Mouse (Mus musculus): ENCODE measurements around the gene Pfkfb4. TPM values are rescaled to one million over a fixed set of nuclear protein-coding genes. Genes with fewer than 3 reads are reported as not detected.
A peak's percentile ranks its signal among the peaks of the same experiment; 100 is the strongest.

Pfkfb4 gene
- polyA plus RNA-seq (2012; rRNA removed) = 49.4 and 59.8 TPM in 2 replicates

- peak; percentile 93 for DNase-seq
- WGBS = 2% methylated on average over 31 of the region's 31 CpGs
- TF ChIP-seq POLR2A (IDR thresholded peaks at IDR 0.05; ENCODE audit: borderline replicate concordance, extremely low read depth, low read depth, low read length) (peak; percentile 92), CTCF (IDR thresholded peaks at IDR 0.05; ENCODE audit: insufficient read depth, low read length) (no peak)
- Histone ChIP-seq H3K4me3 (replicated peaks; ENCODE audit: extremely low read depth, low read depth, low read length) (peak within 1 kb of the TSS; percentile 71), H3K4me1 (ENCODE audit: control insufficient read depth, insufficient read depth, low read length) (no peaks in the 10 kb centered on the region; the same call in 1 of the 2 replicates)
Measured at GRCm38 (mm10) chr9:108991428-108992084, at the start of gene Pfkfb4. Pfkfb4 (plus strand) TSS chr9:108991778.

GRCm38 (mm10) chr9:108945111-108945510 lies 46.5 kb upstream of the Pfkfb4 start:
- TF ChIP-seq POLR2A (IDR thresholded peaks at IDR 0.05; ENCODE audit: borderline replicate concordance, extremely low read depth, low read depth, low read length) (no peak), CTCF (IDR thresholded peaks at IDR 0.05; ENCODE audit: insufficient read depth, low read length) (no peak)
- DNase-seq = no peak
- Histone ChIP-seq H3K4me1 (ENCODE audit: control insufficient read depth, insufficient read depth, low read length) (no peaks in the 10 kb centered on the region), H3K4me3 (replicated peaks; ENCODE audit: extremely low read depth, low read depth, low read length) (no peak overlapping the region)
- 71% methylated on average over 9 of the region's 9 CpGs for WGBS

GRCm38 (mm10) chr9:108945608-108946007 lies 46.0 kb upstream of the Pfkfb4 start:
- H3K4me3 ChIP-seq (replicated peaks; ENCODE audit: extremely low read depth, low read depth, low read length) = no peak overlapping the region
- WGBS = 82% methylated on average over 5 of the region's 5 CpGs
- no peak for TF ChIP-seq POLR2A (IDR thresholded peaks at IDR 0.05; ENCODE audit: borderline replicate concordance, extremely low read depth, low read depth, low read length)
- DNase-seq = no peak
- H3K4me1 ChIP-seq (ENCODE audit: control insufficient read depth, insufficient read depth, low read length) = no peaks in the 10 kb centered on the region

GRCm38 (mm10) chr9:108949231-108949966 lies 42.2 kb upstream of the Pfkfb4 start:
- TF ChIP-seq POLR2A (IDR thresholded peaks at IDR 0.05; ENCODE audit: borderline replicate concordance, extremely low read depth, low read depth, low read length) (no peak), CTCF (IDR thresholded peaks at IDR 0.05; ENCODE audit: insufficient read depth, low read length) (no peak)
- DNase-seq = no peak
- Histone ChIP-seq H3K4me1 (ENCODE audit: control insufficient read depth, insufficient read depth, low read length) (no peaks in the 10 kb centered on the region), H3K4me3 (replicated peaks; ENCODE audit: extremely low read depth, low read depth, low read length) (no peak overlapping the region)
- 50% methylated on average over 13 of the region's 13 CpGs for WGBS

- no peak for DNase-seq
- Histone ChIP-seq H3K4me1 (ENCODE audit: control insufficient read depth, insufficient read depth, low read length) (no peaks in the 10 kb centered on the region), H3K4me3 (replicated peaks; ENCODE audit: extremely low read depth, low read depth, low read length) (no peak overlapping the region)
- WGBS = 77% methylated on average over 9 of the region's 9 CpGs
- TF ChIP-seq POLR2A (IDR thresholded peaks at IDR 0.05; ENCODE audit: borderline replicate concordance, extremely low read depth, low read depth, low read length) (no peak), CTCF (IDR thresholded peaks at IDR 0.05; ENCODE audit: insufficient read depth, low read length) (no peak)
Measured at GRCm38 (mm10) chr9:108949967-108950728, 41.4 kb upstream of the Pfkfb4 start.

GRCm38 (mm10) chr9:108953081-108953636 lies 38.4 kb upstream of the Pfkfb4 start, which contains the start of gene Col7a1:
Col7a1 (plus strand) TSS chr9:108953586.
- TF ChIP-seq POLR2A (IDR thresholded peaks at IDR 0.05; ENCODE audit: borderline replicate concordance, extremely low read depth, low read depth, low read length) (no peak), CTCF (IDR thresholded peaks at IDR 0.05; ENCODE audit: insufficient read depth, low read length) (no peak)
- no peak for DNase-seq
- Histone ChIP-seq H3K4me1 (ENCODE audit: control insufficient read depth, insufficient read depth, low read length) (no peaks in the 10 kb centered on the region), H3K4me3 (replicated peaks; ENCODE audit: extremely low read depth, low read depth, low read length) (no peak within 1 kb of the TSS)
- 15% methylated on average over 15 of the region's 15 CpGs for WGBS

GRCm38 (mm10) chr9:108955241-108955640 lies 36.3 kb upstream of the Pfkfb4 start:
- no peak for DNase-seq
- 89% methylated on average over 11 of the region's 11 CpGs for WGBS
- no peaks in the 10 kb centered on the region for H3K4me1 ChIP-seq (ENCODE audit: control insufficient read depth, insufficient read depth, low read length)
- no peak overlapping the region for H3K4me3 ChIP-seq (replicated peaks; ENCODE audit: extremely low read depth, low read depth, low read length)
- TF ChIP-seq CTCF (IDR thresholded peaks at IDR 0.05; ENCODE audit: insufficient read depth, low read length) (no peak), POLR2A (IDR thresholded peaks at IDR 0.05; ENCODE audit: borderline replicate concordance, extremely low read depth, low read depth, low read length) (no peak)

- H3K4me3 ChIP-seq (replicated peaks; ENCODE audit: extremely low read depth, low read depth, low read length) = no peak overlapping the region
- no peaks in the 10 kb centered on the region for H3K4me1 ChIP-seq (ENCODE audit: control insufficient read depth, insufficient read depth, low read length)
- DNase-seq = no peak
- WGBS = 91% methylated on average over 11 of the region's 11 CpGs
- no peak for TF ChIP-seq POLR2A (IDR thresholded peaks at IDR 0.05; ENCODE audit: borderline replicate concordance, extremely low read depth, low read depth, low read length)
- no peak for TF ChIP-seq CTCF (IDR thresholded peaks at IDR 0.05; ENCODE audit: insufficient read depth, low read length)
Measured at GRCm38 (mm10) chr9:108955846-108956245, 35.7 kb upstream of the Pfkfb4 start.

GRCm38 (mm10) chr9:108963577-108963976 lies 28.0 kb upstream of the Pfkfb4 start:
- Histone ChIP-seq H3K4me1 (ENCODE audit: control insufficient read depth, insufficient read depth, low read length) (no peaks in the 10 kb centered on the region), H3K4me3 (replicated peaks; ENCODE audit: extremely low read depth, low read depth, low read length) (no peak overlapping the region)
- DNase-seq = no peak
- WGBS = 48% methylated on average over 3 of the region's 3 CpGs
- TF ChIP-seq POLR2A (IDR thresholded peaks at IDR 0.05; ENCODE audit: borderline replicate concordance, extremely low read depth, low read depth, low read length) (no peak), CTCF (IDR thresholded peaks at IDR 0.05; ENCODE audit: insufficient read depth, low read length) (no peak)

Measured in lung, adult 2 months (tissue).